Mouse (Mus musculus) brain, embryonic 14.5 days (tissue): ENCODE measurements around the gene Dnmt3b.

ENCODE experiments used
- CTCF ChIP-seq: fragments of 200-500 bp; IDR thresholded peaks from 2 replicates; pipeline ENCODE4 v1.5.1; 2012; ENCODE audit warnings: inconsistent platforms, mild to moderate bottlenecking, moderate library complexity, borderline replicate concordance; ENCODE audit not compliant: insufficient read depth, insufficient read length; ENCODE audit errors: extremely low read depth
- POLR2A ChIP-seq: fragments of 200-500 bp; IDR thresholded peaks from 2 replicates; pipeline ENCODE4 v1.6.1; 2012; ENCODE audit warnings: mild to moderate bottlenecking, inconsistent platforms, borderline replicate concordance; ENCODE audit not compliant: poor library complexity, insufficient read depth, insufficient read length, severe bottlenecking; ENCODE audit errors: extremely low read depth

DNA sequence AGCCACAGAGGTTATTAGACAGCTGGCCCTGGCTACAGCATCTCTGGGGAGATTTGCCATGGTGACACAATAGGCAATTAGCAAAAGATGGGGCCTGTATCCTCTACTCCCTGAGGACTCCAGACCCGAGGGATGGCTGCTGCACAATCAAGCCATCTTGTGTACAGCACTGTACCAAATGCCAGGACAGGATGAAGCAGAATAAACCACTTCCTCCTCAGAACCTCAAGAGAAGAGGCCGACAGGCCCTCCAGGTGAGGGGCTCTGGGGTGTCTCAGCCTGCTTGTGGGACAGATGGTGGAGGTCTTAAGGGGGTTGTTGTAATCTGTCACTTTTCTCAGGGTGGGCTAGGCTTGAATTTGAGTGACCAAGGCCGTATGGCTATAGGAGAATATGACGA is 84.8 kb downstream of the Dnmt3b start:
- TF ChIP-seq CTCF (no peak), POLR2A (no peak)
